Mouse (Mus musculus) stomach, embryonic 14.5 days (tissue): ENCODE measurements around the gene Bptf. TPM values are rescaled to one million over a fixed set of nuclear protein-coding genes. Genes with fewer than 3 reads are reported as not detected.
"Not testable (repeated sequence)": the region's sequence is repeated elsewhere in the genome, so short reads cannot be mapped to it uniquely, and the experiment has no call there.

Experiments used
- ATAC-seq: fragments of 200-750 bp; cut with Nextera tagmentation; 2 replicates; pipeline ENCODE4 v1.8.0; 2017; ENCODE audit warnings: low read depth, moderate TSS enrichment; ENCODE audit not compliant: insufficient number of reproducible peaks, insufficient read depth, low FRiP score
- H3K27ac ChIP-seq: fragments of 300-500 bp; sonication (generic); 2 replicates; pipeline ENCODE4 v1.5.1; 2014; ENCODE audit warnings: mild to moderate bottlenecking, low read length, moderate library complexity, mixed read lengths
- H3K27me3 ChIP-seq: fragments of 300-500 bp; sonication (generic); 2 replicates; pipeline ENCODE4 v1.6.1; 2014; ENCODE audit warnings: low read length, control low read depth, mixed read lengths; ENCODE audit not compliant: control insufficient read depth, insufficient read depth
- H3K36me3 ChIP-seq: fragments of 300-500 bp; sonication (generic); 2 replicates; pipeline ENCODE4 v1.6.1; 2014; ENCODE audit warnings: mild to moderate bottlenecking, control low read depth, low read length, moderate library complexity, mixed read lengths; ENCODE audit not compliant: control insufficient read depth, insufficient read depth
- H3K4me1 ChIP-seq: fragments of 300-500 bp; sonication (generic); 2 replicates; pipeline ENCODE4 v1.6.1; 2014; ENCODE audit warnings: low read length, control low read depth, mixed read lengths; ENCODE audit not compliant: control insufficient read depth, insufficient read depth
- H3K4me2 ChIP-seq: fragments of 300-500 bp; sonication (generic); replicated peaks from 2 replicates; pipeline ENCODE4 v1.6.1; 2014; ENCODE audit warnings: low read depth, low read length, control low read depth
- H3K4me3 ChIP-seq: fragments of 300-500 bp; sonication (generic); 2 replicates; pipeline ENCODE4 v1.5.1; 2014; ENCODE audit warnings: low read depth, low read length, control low read depth
- H3K9ac ChIP-seq: fragments of 300-500 bp; sonication (generic); replicated peaks from 2 replicates; pipeline ENCODE4 v1.6.1; 2014; ENCODE audit warnings: low read depth, mild to moderate bottlenecking, control low read depth, low read length, moderate library complexity, mixed read lengths
- H3K9me3 ChIP-seq: fragments of 300-500 bp; sonication (generic); 2 replicates; pipeline ENCODE4 v1.6.1; 2016; ENCODE audit warnings: low read depth, low read length, control low read depth; ENCODE audit not compliant: control insufficient read depth
- WGBS: fragments of 180-500 bp; shearing (Covaris S2); extraction: QIAGEN DNeasy Blood & Tissue Kit; methylation state at CpG from one replicate; pipeline ENCODE4 v1.1.7; 2014; 5-methylcytosine and 5-hydroxymethylcytosine counted together
- polyA plus RNA-seq: library from polyadenylated mRNA; unstranded; fragments of >200 nt; fragmentation: Nextera tagmentation; extraction: Ambion mirVana; gene quantifications from 2 replicates; pipeline ENCODE4 v1.2.1, GENCODE M21; 2014

Bptf gene
- polyA plus RNA-seq, 1 experiment from 2014 or later, result 57.0 TPM

DNA sequence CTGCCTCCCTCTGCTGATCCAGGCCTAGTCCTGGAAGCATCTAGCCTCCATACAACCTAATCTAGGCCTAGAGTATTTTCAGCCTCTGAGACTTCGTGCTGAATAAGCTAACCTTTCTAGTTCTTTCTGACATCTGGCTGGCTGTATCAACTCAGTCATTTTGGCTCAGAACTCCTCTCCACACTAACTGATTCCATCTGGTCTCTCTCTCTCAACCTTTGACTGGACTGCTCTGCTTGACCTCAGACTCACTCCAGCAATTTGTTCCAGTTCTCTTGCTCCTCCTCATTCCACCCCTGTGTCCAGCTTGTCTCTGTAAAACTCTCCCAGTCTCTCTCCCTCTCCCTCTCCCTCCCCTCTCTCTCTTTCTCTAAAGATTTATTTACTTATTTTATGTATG is 115.0 kb downstream of the Bptf start:
- Histone ChIP-seq H3K27me3 (no peaks in the 10 kb centered on the region), H3K9me3 (no peaks in the 10 kb centered on the region), H3K27ac (no peak overlapping the region), H3K36me3 (no peaks in the 10 kb centered on the region), H3K9ac (no peak overlapping the region), H3K4me3 (no peak overlapping the region), H3K4me2 (no peak overlapping the region), H3K4me1 (no peaks in the 10 kb centered on the region)
- WGBS, result 28% methylated on average over 1 of the region's 1 CpGs
- no peak; the same call in 1 of the 2 replicates for ATAC-seq

DNA sequence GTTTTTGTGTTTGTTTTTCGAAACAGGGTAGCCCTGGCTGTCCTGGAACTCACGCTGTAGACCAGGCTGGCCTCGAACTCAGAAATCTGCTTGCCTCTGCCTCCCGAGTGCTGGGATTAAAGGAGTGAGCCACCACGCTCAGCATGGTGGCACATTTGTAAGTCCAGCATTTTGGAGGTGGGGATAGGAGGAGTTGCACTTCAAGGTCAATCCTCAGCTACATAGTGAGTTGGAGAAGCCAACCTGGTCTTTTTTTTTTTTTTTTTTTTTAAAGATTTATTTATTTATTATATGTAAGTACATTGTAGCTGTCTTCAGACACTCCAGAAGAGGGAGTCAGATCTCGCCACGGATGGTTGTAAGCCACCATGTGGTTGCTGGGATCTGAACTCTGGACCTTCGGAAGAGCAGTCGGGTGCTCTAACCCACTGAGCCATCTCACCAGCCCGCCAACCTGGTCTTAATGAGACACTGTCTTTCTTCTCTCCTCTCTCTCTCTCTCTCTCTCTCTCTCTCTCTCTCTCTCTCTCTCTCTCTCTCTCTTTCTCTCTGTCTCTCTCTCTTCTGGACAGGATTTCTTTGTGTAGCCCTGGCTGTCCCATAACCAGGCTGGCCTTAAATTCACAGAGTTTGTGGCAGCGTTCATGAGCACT is 116.3 kb downstream of the Bptf start:
- H3K36me3 ChIP-seq, H3K27ac ChIP-seq, H3K4me1 ChIP-seq, H3K9ac ChIP-seq, H3K9me3 ChIP-seq, H3K27me3 ChIP-seq, ATAC-seq, H3K4me3 ChIP-seq, H3K4me2 ChIP-seq: not testable (repeated sequence)
- 75% methylated on average over 11 of the region's 11 CpGs for WGBS

DNA sequence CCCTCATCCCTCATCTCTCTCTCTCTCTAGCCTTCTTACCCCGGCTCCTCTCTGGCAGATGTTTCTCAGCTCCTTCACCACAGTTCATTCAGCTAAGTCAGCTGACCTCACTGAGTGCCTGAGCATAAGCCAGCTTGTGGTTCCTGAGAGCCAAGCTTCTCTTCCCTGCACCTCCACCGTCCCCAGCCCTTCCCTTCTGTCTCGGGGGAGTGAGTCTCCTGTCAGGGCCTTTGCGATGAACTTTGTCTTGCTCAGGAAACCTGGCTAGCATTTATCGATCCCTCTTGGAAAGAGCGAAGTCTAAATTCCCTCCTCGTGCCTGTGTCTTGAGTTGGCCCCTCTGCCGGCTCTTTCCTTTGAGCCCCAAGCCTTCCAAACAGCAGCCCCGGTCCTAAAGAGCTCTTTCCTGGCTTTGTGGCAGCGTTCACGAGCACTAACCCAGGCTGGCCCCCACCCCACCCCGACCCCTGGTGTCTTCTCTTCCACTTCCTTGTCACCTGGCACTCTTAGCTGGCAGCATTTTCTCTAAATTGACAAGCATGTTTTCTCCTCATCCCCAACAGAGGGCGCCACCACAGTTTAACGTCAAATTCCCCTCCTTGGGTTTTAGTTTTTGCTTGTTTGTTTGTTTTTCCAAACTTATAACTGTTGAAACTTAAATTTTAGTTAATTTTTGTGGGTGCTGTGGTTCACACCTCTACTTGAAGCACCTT is 117.2 kb downstream of the Bptf start:
- Histone ChIP-seq H3K4me3 (no peak overlapping the region), H3K9me3 (no peaks in the 10 kb centered on the region), H3K27me3 (no peaks in the 10 kb centered on the region), H3K4me1 (no peaks in the 10 kb centered on the region), H3K9ac (no peak overlapping the region), H3K4me2 (no peak overlapping the region), H3K27ac (no peak overlapping the region), H3K36me3 (no peaks in the 10 kb centered on the region)
- no peak for ATAC-seq
- WGBS, result 33% methylated on average over 14 of the region's 14 CpGs

DNA sequence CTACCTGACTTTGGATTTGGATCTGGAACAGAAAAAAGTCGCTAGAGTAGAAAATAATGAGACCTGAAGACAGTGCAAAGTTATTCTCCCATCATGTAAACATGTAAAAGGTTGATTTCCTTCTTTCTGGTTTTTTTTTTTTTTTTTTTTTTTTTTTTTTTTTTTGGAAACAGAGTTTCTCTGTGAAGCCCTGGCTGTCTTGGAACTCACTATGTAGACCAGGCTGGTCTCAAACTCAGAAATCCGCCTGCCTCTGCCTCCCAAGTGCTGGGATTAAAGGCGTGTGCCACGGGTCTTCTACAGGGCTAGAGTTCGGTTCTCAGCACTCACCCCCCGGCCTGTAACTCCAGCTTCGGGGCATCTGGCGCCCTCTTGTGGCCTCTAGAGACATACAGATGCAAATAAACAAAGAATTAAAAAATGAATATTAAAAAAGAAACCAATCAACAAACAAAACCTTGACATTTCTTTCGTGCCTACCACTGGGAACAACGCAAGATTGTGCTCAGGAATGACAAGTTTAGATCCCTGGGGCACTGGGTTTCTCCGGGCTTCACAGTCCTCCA is 117.8 kb downstream of the Bptf start:
- WGBS, result 80% methylated on average over 11 of the region's 11 CpGs
- H3K4me1 ChIP-seq, result no peaks in the 10 kb centered on the region
- H3K4me3 ChIP-seq, result no peak overlapping the region
- H3K36me3 ChIP-seq, result no peaks in the 10 kb centered on the region
- no peaks in the 10 kb centered on the region for H3K27me3 ChIP-seq
- H3K4me2 ChIP-seq, result no peak overlapping the region
- no peaks in the 10 kb centered on the region for H3K9me3 ChIP-seq
- no peak overlapping the region for H3K9ac ChIP-seq
- no peak for ATAC-seq
- no peak overlapping the region for H3K27ac ChIP-seq

DNA sequence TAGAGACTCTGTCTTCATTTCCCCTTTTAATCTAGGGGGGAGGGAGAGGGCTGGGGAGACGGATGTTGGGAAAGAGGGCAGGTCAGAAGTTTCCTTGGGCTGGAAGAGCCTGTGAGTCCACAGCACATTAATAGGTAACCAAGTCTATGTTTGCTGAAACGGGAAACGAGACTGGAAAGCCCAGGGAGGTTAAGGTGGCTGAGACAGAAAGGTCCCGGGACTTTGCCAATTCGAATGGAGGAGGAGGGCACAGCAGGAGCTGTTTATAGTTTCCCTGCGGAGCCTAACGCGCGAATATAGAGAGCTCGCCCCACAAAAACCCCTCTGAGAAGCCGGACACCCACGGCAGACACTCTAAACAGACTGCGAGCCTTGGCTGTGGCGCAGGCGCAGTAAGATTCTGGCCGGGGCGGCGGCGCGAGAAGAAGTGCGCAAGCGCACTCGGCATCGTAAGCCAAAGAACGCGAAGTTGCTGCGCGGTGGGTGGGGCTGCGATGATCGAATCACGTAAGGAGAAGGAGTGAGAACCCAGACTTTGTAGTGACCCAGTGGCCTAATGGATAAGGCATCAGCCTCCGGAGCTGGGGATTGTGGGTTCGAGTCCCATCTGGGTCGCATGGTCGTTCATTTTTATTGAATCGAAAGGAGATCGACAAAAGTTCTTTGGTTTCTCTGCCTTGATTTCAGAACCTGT is 119.5 kb downstream of the Bptf start:
- Histone ChIP-seq H3K36me3 (no peaks in the 10 kb centered on the region), H3K4me2 (peak overlapping the region; percentile 44), H3K9ac (peak overlapping the region; percentile 49), H3K4me1 (no peaks in the 10 kb centered on the region), H3K9me3 (no peaks in the 10 kb centered on the region), H3K27me3 (no peaks in the 10 kb centered on the region), H3K4me3 (peak overlapping the region; percentile 39), H3K27ac (peak overlapping the region; percentile 96)
- peak; percentile 93 for ATAC-seq
- under 1% methylated on average over 37 of the region's 37 CpGs for WGBS

DNA sequence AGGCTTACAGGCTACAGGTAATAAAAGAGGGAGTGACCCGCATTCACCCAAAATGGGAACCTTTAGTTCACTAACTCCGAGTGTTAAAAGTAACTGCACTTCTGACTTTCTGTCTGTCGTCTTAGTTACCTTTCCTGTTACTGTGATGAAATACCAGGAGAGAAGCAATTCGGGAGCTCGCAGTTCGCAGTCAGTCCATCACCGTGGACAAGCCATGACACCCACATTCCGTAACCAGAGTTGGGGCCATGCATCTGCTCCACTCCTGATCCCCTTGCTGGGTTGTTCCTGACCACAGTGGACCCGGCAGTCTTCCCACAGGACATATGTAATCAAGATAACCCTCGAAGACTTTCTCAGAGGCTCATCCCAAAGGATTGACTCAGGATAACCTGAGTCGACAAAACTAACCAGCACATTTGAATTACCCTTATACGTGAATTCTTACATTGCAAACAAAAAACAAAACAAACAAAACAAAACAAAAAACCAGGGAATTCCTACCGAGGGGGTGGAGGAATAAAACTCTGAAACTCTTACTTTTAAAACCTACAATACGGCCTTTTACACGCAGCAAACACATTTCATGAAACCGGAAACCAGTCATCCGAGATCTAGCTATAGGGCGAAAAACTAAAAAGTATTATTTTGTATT is 120.1 kb downstream of the Bptf start:
- Histone ChIP-seq H3K27me3 (no peaks in the 10 kb centered on the region), H3K4me1 (no peaks in the 10 kb centered on the region), H3K4me3 (peak overlapping the region; percentile 39), H3K27ac (peak overlapping the region; percentile 96), H3K9me3 (no peaks in the 10 kb centered on the region), H3K4me2 (peak overlapping the region; percentile 44), H3K9ac (peak overlapping the region; percentile 49), H3K36me3 (no peaks in the 10 kb centered on the region)
- 23% methylated on average over 18 of the region's 18 CpGs for WGBS
- no peak for ATAC-seq

DNA sequence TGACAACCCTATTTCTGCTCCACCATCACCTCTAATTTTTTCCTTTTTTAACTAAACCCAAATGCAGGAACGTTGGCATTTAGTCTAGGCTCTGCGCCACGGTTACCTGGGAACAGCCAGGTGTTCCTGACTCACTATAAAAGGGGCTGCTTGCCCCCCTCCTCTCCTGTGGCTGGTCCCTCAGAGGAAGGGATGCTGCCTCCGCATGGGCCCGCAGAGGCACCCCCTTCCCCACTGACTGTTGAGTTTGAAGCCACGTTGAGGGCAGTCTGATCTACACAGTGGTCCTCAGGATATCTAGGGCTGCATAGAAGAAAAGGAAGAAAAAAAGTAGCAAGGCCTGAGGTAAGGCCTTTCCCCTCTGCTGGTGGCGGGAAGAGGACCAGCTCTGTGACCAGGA is 120.8 kb downstream of the Bptf start:
- WGBS, result 72% methylated on average over 7 of the region's 7 CpGs
- no peak overlapping the region for H3K4me2 ChIP-seq
- ATAC-seq, result no peak
- no peak overlapping the region for H3K4me3 ChIP-seq
- no peaks in the 10 kb centered on the region for H3K9me3 ChIP-seq
- no peak overlapping the region for H3K27ac ChIP-seq
- H3K36me3 ChIP-seq, result no peaks in the 10 kb centered on the region
- no peaks in the 10 kb centered on the region for H3K27me3 ChIP-seq
- no peaks in the 10 kb centered on the region for H3K4me1 ChIP-seq
- H3K9ac ChIP-seq, result no peak overlapping the region

DNA sequence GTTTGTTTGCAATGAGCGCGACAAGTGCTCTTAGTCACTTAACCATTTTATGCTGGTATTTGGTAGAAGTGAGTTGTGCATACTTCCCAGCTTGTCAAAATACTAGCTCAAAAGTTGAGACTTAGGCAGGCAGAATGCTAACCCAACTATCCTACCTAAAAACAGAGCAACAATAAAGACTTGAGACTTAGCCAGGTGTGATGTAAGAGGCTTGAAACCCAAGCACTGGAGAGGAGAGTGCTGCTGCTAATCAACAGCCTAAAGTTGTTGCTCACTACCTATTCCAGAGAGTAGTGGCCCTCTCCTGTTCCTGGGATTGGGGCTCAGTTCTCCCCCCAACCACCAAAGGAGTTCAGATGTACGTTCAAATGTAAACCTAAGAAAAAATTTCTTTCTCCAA is 121.5 kb downstream of the Bptf start:
- Histone ChIP-seq H3K4me2 (no peak overlapping the region), H3K36me3 (no peaks in the 10 kb centered on the region), H3K27ac (no peak overlapping the region), H3K9me3 (no peaks in the 10 kb centered on the region), H3K9ac (no peak overlapping the region), H3K4me1 (no peaks in the 10 kb centered on the region), H3K27me3 (no peaks in the 10 kb centered on the region), H3K4me3 (no peak overlapping the region)
- WGBS, result 91% methylated on average over 3 of the region's 3 CpGs
- no peak for ATAC-seq
